Mouse (Mus musculus) G1E-ER4 (cell line): ENCODE measurements around the gene Sapcd2. TPM values are rescaled to one million over a fixed set of nuclear protein-coding genes. Genes with fewer than 3 reads are reported as not detected.

ENCODE experiments used
- GATA1 ChIP-seq: IDR thresholded peaks from one replicate; pipeline ENCODE4 v1.8.0; 2012; ENCODE audit warnings: low read length, inconsistent platforms
- polyA plus RNA-seq: library from polyadenylated mRNA; stranded (reverse); fragments of >175 nt; gene quantifications from 2 replicates; pipeline ENCODE4 v1.2.3, GENCODE M21; 2012

The Sapcd2 gene
- polyA plus RNA-seq, 1 experiment = 187 TPM

DNA sequence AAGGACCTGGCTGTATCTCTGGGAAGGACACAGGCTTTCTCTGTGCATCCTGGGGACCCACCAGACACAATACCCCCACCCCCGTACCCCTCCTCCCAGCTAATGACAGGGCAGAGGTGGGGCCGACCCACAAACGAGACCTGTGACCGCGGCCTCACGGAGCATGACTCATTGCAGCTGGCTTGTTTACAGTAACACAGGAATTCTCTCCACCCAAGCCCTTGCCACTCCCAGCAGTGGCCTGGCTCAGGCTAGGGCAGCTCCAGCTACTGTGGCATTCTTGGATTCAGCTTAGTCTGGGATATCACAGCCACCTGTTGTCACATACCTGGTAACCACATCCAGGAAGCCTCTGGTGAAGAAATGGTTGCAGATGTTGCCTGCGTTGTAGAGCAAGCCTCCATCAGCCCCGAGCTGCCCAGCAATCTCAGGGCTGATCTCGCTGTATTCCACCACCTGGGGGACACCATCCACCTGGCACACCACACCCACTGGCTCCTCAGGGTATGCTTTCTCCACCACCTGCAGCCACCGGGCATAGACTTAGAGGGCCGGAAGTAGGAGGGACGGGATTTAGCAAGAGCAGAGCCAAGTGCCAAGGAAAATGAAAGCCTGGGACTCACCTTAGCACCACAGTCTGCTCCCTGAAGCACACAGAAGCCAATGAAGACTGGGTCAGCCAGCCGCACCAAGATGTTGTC is 8.5 kb upstream of the Sapcd2 start:
- no peak for TF ChIP-seq GATA1

DNA sequence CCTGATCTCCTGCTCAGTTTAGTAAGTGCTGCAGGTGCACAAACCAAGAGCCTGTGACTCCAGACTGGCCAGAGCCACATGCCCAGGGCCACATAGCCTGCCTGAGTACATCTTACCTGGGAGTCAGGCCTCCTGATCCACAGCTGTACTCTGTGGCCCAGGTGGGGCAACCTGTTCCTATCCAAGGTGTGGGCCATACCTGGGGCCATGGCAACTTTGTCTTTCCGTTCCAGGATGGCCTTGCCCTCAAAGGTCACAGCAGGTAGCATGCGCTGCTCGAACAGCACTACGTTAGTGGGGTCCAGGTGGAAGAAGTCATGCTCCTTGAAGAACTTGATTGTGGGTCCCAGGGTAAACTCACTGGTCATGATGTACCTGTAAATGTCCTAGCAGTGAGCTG is 7.8 kb upstream of the Sapcd2 start:
- no peak for TF ChIP-seq GATA1

DNA sequence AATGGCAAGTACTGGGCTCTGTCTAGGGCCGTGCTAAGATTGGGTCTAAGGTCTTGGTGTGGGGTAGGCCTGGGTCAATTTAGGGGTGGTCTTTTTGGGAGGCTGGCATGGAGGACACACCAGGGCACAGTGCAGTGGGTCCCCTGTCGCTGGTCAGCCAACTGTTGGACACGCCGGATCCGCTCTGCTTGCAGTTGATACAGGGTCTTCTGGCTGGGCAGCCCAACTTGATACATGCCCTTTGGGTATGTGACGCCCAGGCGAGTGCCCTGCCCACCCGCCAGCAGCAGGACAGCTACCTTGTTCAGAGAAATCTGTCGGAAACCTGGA is 7.4 kb upstream of the Sapcd2 start:
- no peak for TF ChIP-seq GATA1

DNA sequence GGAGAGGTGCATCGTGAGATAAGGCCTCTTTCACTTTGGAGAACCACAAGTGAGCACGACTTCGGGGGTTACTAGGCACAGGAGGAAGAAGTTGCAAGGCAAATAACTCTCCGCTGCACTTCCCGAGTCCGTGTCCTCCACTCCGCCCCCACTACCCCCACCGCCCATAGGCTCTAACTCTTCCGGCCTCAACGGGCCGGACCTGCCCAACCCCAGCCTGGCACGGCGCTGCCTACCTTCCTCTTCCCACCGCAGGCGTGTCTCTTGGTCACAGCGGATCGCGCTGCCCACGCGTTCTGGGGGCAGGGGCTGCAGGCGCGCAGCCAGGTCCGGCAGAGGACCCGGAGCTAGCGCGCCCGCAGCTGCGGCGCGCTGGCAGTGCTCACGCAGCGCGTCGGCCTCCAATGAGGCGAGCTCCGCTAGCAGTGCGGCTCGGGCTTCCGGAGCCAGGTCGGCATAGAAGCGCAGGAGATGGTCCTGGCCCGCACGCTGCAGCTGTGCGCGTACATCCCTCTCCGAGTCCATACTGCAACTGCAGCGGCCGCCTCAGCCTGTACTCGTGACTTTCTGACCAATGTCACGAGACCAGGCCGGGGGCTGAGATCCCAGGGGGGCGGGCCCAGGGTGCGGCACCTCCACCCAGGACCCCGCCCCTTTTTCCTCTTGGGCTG is 6.9 kb upstream of the Sapcd2 start, which contains the start of gene Uap1l1:
TSS of gene Uap1l1 (minus strand) at position 592 of the 671 bp plus-strand sequence.
- no peak for TF ChIP-seq GATA1

DNA sequence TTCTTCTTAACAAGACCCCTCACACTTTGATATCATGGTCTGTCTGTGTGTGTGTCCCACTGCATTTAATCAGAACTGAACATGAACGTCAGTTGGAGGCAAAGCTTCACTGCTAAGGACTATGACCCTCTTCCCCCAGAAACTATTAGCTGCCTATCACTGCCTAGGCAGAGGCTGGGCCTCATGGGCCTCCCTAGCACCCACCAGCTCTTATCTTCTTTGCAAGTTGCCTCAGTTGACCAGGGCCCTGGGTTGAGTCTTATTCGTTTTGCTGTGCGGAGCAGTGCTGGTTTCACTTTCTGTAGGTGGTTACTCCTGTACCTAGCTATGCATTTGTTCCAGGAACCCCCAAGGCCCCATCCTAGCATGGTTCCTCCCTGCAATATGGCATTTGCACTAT is 2.1 kb upstream of the Sapcd2 start:
- TF ChIP-seq GATA1 = no peak

DNA sequence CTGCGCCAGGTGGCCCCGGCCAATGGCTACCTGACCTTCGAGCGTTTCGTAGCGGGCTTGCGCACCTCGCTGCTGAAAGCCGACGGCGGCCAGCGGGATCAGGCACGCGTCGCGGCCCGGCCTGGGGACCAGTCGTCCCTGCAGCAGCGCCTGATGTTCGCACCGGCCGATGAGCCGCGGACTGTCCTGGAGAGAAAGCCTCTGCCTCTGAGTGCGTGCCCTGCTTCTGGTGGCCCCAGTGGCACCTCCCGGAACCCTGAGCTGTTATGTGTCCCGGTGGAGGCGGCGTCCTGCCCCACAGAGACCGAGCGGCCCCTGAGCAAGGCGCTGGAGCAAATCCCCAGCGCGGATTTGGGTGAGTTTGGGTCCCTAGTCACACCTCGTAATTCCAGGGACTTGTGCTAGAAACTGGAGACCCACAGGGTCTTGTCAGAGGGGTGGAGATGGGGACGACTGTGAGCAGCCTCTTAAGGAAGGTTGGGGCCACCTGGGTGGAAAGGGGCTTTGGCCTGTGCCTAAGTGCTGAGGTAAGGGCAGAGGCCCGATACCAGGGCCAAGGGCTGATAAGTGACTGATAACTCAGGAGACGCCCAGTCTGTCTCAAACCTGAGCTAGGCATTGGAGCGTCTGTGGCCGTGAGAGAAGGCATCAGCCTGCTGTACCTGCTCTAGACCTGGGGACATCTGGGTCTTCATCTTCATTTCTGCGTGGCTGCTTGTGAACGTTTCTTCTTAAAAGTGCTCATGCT is 697 bp downstream of the Sapcd2 start:
- TF ChIP-seq GATA1 = no peak

DNA sequence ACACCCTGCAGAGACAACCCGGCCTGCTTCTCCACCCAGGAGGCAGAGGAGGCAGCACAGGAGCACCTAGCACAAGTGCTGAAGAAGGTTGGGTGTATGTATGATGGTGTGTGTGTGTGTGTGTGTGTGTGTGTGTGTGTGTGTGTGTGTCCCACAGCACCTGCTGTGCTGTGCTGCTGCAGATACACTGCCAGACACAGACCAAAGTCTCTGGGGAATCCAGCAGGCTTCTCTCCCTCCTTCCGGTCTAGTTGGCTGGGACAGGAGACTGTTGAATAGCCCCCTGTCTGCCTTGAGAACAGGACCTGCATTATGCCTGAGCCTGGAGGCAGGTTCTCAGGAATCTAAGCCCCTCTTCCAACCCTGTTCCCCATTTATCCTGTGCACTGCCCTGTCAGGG is 1.3 kb downstream of the Sapcd2 start:
- TF ChIP-seq GATA1 = no peak

DNA sequence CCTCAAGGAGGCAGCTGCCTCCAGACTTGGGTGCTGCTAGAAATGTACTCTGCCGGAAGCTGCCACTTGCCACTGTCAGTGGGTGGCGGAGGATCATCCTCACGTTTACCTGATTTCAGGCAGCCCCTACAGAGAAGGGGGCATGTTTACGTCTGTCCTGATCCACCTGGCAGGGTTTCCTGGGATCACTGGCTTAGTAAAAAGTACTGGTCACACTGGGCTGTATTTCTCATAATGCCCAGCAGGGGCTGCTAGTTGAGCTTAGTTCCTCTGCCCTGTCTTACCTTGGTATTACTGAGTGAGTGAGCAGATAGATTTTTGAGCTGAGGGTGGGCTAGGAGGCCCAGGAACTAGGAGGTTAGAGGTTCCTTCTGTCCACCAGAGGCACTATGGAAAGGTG is 4.5 kb downstream of the Sapcd2 start:
- no peak for TF ChIP-seq GATA1

DNA sequence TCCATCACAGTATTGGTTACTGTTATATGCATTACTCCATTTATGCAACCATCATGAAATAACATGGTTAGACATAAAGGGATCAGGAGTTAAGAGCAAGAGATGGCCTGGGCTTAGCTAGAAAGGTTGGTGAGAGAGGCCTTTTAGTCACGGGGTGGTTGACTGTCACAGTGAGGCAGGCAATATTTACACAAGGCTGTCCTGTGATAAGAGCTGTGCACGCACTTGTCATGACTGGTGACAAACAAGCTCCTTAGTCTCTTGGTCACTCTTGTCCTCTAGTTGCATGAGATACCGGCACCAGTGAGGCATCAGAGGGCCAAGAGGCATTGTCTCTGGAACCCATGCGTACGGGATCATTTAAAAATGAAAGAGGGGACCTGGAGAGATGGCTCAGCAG is 12.4 kb downstream of the Sapcd2 start:
- no peak for TF ChIP-seq GATA1

DNA sequence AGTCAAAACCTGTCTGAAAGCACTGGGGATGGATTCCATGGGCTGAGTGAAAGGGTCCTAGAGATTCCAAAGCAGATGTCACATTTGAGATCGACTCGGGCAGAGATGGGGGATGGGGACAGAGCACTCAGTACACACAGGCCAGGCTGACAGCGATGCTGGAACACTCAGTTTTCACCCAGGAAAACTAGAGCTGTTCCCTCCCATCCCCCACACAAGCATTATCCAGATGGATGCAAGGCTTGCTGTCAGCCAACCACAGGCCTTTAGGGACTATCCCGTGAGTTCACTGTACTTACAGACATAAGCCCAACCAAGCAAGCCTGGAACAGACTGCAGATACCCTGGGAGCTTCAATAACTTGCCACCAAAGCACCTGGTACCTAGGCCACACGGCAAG is 19.1 kb downstream of the Sapcd2 start:
- TF ChIP-seq GATA1 = no peak

DNA sequence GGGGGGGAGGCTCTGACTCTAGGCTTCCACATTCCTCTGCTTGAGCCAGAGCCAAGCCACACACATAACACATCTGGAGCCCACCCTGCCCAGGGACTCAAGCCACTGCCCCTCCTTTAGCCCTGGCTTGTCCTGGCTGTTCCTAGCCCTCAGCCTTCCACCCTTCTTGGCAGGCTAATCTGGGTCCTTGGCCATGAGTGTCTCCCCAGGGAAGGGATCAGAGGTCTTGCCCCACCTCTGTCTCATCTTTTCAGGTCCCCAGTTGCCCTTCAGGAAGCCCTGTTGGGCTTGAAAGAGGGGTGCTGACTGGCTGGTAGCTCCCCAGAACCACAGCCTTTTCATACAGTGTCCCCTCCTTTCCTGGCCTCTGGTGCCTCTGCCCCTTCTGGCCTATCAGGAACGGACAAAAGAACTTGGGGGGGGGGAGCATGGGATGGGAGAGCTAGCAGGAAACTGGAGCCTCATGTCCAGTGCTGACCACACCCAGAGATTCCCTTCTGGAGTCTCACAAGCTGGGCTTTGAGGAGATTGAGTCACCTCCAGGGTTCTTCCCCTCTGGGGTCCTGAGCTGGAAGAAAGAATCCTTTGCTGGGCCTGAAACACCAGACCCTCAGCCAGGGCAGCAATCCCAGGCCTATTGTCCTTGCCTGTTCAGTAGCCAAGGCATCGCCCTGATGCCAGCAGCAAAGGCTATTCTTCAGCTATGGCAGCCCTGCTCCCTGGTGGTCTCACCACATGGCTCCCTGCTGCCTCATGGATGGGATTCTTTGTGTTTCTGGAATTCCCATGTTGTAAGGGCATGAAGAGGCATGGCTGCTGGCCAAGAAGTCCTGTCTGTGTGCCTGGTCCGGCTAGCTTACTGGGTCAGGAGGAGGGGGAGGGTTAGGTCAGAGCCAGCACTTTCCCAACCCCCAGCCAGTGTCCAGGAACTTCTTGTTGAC is 22.4 kb downstream of the Sapcd2 start:
- TF ChIP-seq GATA1 = no peak

DNA sequence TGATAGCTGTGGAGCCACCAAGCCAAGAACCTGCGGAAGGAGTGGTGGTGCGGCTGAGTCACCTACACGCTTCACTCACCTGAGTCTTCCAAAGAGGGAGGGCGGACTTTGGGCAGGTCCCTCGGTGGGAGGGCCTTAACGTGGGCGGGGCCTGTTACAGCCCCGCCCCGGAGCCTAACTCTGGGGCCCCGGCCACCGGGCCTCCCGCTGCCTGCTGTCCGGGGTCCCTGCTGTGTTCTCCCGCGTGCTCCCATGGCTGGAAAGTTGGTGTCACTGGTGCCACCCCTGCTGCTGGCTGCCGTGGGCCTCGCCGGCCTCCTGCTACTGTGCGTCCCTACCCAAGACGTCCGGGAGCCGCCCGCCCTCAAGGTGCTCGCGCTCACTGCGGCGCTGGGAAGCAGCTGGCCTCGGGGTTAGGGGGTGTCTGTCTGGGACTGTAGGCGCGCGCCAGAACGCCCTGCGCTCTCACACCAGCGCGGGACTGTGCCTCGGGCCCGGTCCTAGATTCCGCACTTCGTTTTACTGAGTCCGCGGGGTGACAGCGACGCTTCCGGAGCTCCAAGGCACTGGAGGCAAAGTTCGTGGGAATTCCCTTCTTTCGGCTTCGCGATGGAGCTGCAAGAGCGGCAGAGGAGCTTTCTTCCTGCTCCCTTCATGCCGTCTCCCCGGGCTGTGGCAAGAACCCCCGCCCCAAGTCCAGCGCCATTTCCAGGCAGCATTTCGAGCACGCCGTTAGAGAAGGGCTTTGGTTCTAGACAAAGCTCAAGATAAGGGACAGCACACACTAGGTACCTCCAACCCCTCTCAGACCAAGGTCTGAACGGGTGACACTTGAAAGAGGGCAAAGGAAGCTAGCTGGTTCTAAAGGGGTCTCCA is 23.8 kb downstream of the Sapcd2 start, which contains the start of gene Entpd2:
TSS of gene Entpd2 (plus strand) at position 154 of the 876 bp plus-strand sequence.
- TF ChIP-seq GATA1 = no peak

DNA sequence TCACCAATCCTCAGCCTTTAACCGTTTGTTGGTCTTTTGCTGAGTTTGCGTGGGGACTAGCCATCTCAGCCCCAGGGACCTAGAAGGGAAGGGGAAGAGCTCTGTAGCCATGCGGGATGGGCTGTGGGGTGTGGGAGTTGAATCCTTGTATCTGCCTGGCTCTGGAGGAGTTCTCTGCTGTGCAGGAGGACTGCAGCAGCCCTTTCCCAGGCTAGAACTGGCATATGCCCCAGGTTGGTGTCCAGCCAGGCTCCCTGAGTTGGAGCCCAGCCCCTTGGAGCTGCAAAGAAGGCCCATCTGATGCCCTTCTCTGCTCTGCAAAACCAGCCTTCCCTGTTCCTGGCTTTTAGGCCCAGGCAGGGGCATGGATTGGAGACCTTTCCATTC is 24.5 kb downstream of the Sapcd2 start:
- TF ChIP-seq GATA1 = no peak

DNA sequence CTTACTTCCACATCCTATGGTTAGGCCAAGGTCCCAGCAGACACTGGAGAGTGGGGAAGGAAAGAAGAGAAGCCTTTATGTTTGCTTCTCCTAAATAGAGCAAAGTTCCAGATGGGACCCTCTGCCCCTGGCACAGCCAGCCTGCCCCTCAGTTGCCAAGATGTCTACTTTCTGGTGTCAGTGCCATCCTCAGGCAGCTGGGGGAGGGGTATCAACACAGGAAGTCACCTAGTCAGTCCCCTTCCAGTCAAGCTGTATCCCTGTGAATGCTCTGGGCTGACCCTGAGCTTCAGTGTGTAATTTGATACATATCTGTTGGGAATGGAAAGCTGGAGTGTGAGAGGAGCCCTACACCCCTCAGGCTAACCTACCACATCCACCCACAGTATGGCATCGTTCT is 24.9 kb downstream of the Sapcd2 start:
- TF ChIP-seq GATA1 = no peak
